Mouse (Mus musculus) hindbrain, embryonic 15.5 days (tissue): Measurements from ENCODE around the gene Slc35b2. TPM values are rescaled to one million over a fixed set of nuclear protein-coding genes. Genes with fewer than 3 reads are reported as not detected.
A peak's percentile ranks its signal among the peaks of the same experiment; 100 is the strongest.

Experiments used
- ATAC-seq: fragments of 200-750 bp; cut with Nextera tagmentation; 2 replicates; pipeline ENCODE4 v1.8.0; 2017; ENCODE audit warnings: low read depth, moderate number of reproducible peaks, moderate TSS enrichment; ENCODE audit not compliant: low FRiP score
- H3K27ac ChIP-seq: fragments of 300-500 bp; sonication (generic); replicated peaks from 2 replicates; pipeline ENCODE4 v1.5.1; 2015; ENCODE audit warnings: mild to moderate bottlenecking, inconsistent platforms
- H3K27me3 ChIP-seq: fragments of 300-500 bp; sonication (generic); 2 replicates; pipeline ENCODE4 v1.6.1; 2015; ENCODE audit warnings: control low read depth, inconsistent platforms
- H3K36me3 ChIP-seq: fragments of 300-500 bp; sonication (generic); 2 replicates; pipeline ENCODE4 v1.6.1; 2015; ENCODE audit warnings: control low read depth, inconsistent platforms
- H3K4me1 ChIP-seq: fragments of 300-500 bp; sonication (generic); replicated peaks from 2 replicates; pipeline ENCODE4 v1.6.1; 2015; ENCODE audit warnings: control low read depth, inconsistent platforms
- H3K4me2 ChIP-seq: fragments of 300-500 bp; sonication (generic); 2 replicates; pipeline ENCODE4 v1.6.1; 2015; ENCODE audit warnings: moderate library complexity, mild to moderate bottlenecking, inconsistent platforms
- H3K4me3 ChIP-seq: fragments of 300-500 bp; sonication (generic); 2 replicates; pipeline ENCODE4 v1.5.1; 2015; ENCODE audit warnings: mild to moderate bottlenecking, inconsistent platforms
- H3K9ac ChIP-seq: fragments of 300-500 bp; sonication (generic); 2 replicates; pipeline ENCODE4 v1.6.1; 2015; ENCODE audit warnings: inconsistent platforms
- H3K9me3 ChIP-seq: fragments of 300-500 bp; sonication (generic); 2 replicates; pipeline ENCODE4 v1.6.1; 2016; ENCODE audit warnings: control low read depth, inconsistent platforms
- WGBS: fragments of 180-500 bp; shearing (Covaris S2); methylation state at CpG from one replicate; pipeline ENCODE4 v1.1.7; 2015; 5-methylcytosine and 5-hydroxymethylcytosine counted together
- polyA plus RNA-seq: library from polyadenylated mRNA; unstranded; fragments of >200 nt; fragmentation: Nextera tagmentation; extraction: Ambion mirVana; gene quantifications from 2 replicates; pipeline ENCODE4 v1.2.1, GENCODE M21; 2015

Slc35b2 gene
- polyA plus RNA-seq, 1 experiment from 2014 or later, result 90.4 TPM

DNA sequence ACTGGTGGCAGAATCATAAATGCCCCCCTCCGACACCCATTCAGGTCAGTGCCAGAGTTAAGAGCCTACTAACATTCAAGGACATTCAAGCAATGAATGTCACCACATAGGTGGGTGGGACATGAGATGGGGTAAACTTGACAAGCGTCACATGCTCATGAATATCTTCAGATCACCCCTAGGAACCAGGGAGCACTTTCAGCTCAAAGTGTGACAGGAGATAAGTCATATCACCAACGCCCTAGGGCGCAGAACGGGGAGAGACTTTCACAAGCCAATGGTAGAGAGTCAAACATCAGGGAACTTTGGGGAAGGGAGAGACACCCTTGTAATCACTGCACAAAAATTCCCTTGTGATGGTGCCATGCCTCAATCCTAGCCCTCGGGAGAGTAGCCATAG, 18.5 kb downstream of the Slc35b2 start:
- Histone ChIP-seq H3K36me3 (no peaks in the 10 kb centered on the region), H3K27me3 (no peaks in the 10 kb centered on the region), H3K4me2 (no peak overlapping the region), H3K9me3 (no peaks in the 10 kb centered on the region), H3K27ac (no peak overlapping the region), H3K9ac (no peak overlapping the region), H3K4me1 (peaks cover 25% of the 10 kb centered on the region), H3K4me3 (no peak overlapping the region)
- no peak for ATAC-seq
- 92% methylated on average over 6 of the region's 6 CpGs for WGBS

DNA sequence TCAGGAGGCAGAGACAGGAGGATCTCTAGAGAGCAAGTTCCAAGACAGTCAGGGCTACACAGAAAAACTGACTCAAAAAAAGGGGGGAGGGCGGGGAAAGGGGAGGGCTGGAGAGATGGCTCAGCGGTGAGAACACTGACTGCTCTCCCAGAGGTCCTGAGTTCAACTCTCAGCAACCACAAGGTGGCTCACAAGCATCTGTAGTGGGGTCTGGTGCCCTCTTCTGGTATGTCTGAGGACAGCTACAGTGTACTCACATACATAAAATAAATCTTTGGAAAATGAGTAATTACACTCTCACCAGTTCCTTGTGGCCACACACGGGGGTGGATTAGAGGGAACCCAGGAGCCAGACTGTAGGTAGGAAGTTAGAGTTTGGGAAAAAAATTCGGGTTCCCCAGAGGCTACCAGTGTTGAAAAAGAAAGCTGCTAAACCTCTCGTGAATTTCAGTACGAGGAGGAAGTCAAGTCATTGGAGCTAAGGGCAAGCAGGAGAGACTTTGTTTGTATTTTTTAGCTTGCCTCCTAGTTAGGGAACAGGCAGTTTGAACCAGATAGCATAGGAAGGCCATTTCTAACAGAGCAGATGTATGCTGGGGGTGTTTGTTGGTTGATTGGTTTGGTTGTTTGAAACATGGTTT, 19.2 kb downstream of the Slc35b2 start:
- ATAC-seq, result no peak
- 70% methylated on average over 6 of the region's 6 CpGs for WGBS
- Histone ChIP-seq H3K4me3 (no peak overlapping the region), H3K9me3 (no peaks in the 10 kb centered on the region), H3K4me2 (no peak overlapping the region), H3K27ac (no peak overlapping the region), H3K9ac (no peak overlapping the region), H3K36me3 (no peaks in the 10 kb centered on the region), H3K4me1 (peaks cover 25% of the 10 kb centered on the region), H3K27me3 (no peaks in the 10 kb centered on the region)

GRCm38 (mm10) chr17:45584096-45584896, 20.6 kb downstream of the Slc35b2 start:
- H3K27ac ChIP-seq, result peak overlapping the region; percentile 73
- H3K9ac ChIP-seq, result no peak overlapping the region
- WGBS, result 40% methylated on average over 12 of the region's 12 CpGs
- H3K4me3 ChIP-seq, result no peak overlapping the region
- H3K36me3 ChIP-seq, result no peaks in the 10 kb centered on the region
- no peak overlapping the region for H3K4me2 ChIP-seq
- no peaks in the 10 kb centered on the region for H3K27me3 ChIP-seq
- H3K9me3 ChIP-seq, result no peaks in the 10 kb centered on the region
- ATAC-seq, result peak; percentile 78
- peaks cover 25% of the 10 kb centered on the region for H3K4me1 ChIP-seq

DNA sequence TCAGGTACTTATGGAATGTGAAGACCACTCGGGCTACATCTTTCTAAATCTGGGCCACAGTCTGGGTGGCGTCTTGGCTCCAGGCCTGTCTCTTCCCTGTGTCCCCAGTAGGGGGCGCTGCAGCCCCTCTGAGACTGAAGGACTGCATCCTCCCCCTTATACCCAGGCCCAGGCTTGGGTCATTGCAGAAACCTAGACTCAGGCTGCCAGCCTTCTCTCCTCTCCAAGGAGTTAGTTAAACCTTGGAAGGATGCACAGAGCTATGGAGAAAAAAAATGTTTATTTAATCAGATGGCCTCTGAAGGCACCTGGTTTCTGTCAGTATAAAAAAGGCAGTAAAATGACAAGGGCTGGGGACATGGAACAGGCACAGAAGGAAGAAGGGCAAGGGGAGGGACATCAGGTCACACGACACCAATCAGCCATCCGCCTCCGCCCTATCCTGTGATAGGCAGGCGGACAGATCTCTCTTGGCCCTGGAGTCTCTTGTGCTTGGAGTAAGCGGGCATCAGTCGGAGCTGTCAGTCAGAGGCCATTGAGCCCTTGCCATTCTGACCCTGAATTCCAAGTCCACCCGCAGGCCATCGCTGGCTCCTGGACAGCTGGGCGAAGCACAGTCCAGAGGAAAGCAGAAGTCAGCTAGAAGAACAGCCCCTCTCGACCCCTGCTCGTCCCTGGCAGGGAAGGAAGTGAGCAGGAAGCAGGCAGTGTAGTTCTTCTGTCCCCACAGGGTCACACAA, 21.4 kb downstream of the Slc35b2 start:
- Histone ChIP-seq H3K4me3 (no peak overlapping the region), H3K9ac (no peak overlapping the region), H3K27me3 (no peaks in the 10 kb centered on the region), H3K9me3 (no peaks in the 10 kb centered on the region), H3K36me3 (no peaks in the 10 kb centered on the region), H3K27ac (peak overlapping the region; percentile 73), H3K4me1 (peaks cover 25% of the 10 kb centered on the region), H3K4me2 (no peak overlapping the region)
- 29% methylated on average over 14 of the region's 14 CpGs for WGBS
- ATAC-seq, result peak; percentile 50

DNA sequence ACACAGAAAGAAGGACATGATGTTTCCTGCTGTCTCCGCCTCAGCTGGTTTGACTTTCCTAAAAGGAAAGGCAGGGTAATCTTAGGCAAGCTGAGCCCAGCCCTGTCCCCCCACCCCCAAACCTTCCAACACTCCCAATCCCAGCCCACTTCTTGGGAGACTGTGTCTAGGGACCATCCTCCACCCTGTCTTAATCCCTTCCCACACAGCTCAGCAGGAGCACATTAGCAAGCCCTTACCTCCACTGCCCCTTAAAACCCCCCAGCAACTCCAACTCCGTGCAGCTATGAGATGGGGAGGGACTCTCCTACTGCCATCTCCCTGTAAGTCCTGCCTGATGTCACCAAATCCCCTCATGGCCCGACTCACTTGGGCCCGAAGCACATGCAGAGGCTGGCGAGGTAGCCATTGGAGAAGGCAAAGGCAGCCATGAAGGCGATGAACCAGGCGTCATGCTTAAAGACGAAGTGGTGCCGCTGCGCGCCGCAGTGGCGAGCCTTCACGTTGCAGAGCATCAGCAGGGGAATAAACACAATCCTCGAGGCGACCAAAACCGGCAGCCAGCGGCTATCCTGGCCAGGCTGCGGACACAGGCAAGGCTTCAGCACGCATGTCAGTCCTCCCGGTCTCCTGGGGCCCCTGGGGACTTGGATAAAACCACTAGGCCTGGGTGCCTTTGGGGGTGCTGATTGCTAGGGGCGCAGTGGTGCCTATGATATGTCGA, 22.2 kb downstream of the Slc35b2 start:
- no peak overlapping the region for H3K4me3 ChIP-seq
- no peaks in the 10 kb centered on the region for H3K36me3 ChIP-seq
- 68% methylated on average over 23 of the region's 23 CpGs for WGBS
- no peaks in the 10 kb centered on the region for H3K27me3 ChIP-seq
- H3K9me3 ChIP-seq, result no peaks in the 10 kb centered on the region
- H3K4me2 ChIP-seq, result no peak overlapping the region
- H3K27ac ChIP-seq, result peak overlapping the region; percentile 73
- no peak for ATAC-seq
- H3K9ac ChIP-seq, result no peak overlapping the region
- H3K4me1 ChIP-seq, result peaks cover 24% of the 10 kb centered on the region

DNA sequence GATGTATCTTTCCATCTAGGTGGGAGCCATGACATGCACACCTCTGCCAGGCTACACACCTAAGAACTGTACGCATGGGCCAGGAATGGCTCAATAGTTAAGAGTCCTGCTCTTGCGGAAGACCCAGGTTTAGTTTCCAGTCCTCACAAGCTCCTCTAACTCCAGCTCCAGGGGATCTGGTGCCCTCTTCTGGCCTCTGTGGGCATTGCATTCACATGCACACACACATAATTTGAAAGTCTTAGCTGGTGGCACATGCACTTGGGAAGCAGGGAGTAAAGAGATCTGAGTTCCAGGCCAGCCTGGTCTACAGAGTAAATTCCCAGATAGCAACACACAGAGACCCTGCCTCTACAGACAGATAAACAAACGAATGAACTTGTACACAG, 22.8 kb downstream of the Slc35b2 start:
- Histone ChIP-seq H3K36me3 (no peaks in the 10 kb centered on the region), H3K4me2 (no peak overlapping the region), H3K9ac (no peak overlapping the region), H3K9me3 (no peaks in the 10 kb centered on the region), H3K27me3 (no peaks in the 10 kb centered on the region), H3K27ac (no peak overlapping the region), H3K4me1 (peaks cover 22% of the 10 kb centered on the region), H3K4me3 (no peak overlapping the region)
- 95% methylated on average over 3 of the region's 3 CpGs for whole genome bisulfite sequencing
- no peak for ATAC-seq

DNA sequence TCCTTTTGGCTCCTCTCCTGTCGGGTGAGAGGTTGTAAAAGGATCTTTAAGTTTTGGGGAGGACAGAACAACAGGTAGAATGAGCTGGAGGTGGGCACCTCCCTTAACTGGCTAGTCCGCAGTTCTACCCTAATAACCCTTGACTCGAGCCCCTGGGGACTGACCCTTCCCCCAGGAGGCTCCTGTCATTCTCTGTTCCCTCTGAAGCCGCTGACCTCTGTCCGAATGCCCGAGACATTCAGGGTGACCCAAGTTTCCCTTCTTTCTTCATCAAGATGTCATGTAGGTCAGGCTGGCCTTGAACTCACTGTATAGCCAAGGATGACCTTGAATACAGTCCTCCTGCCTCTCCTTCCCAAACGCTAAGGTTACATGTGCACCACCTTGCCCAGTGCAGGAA, 24.7 kb downstream of the Slc35b2 start:
- Histone ChIP-seq H3K27ac (no peak overlapping the region), H3K9me3 (no peaks in the 10 kb centered on the region), H3K4me1 (peaks cover 32% of the 10 kb centered on the region), H3K4me2 (no peak overlapping the region), H3K36me3 (no peaks in the 10 kb centered on the region), H3K9ac (no peak overlapping the region), H3K4me3 (no peak overlapping the region), H3K27me3 (no peaks in the 10 kb centered on the region)
- ATAC-seq, result no peak
- 92% methylated on average over 7 of the region's 7 CpGs for WGBS

DNA sequence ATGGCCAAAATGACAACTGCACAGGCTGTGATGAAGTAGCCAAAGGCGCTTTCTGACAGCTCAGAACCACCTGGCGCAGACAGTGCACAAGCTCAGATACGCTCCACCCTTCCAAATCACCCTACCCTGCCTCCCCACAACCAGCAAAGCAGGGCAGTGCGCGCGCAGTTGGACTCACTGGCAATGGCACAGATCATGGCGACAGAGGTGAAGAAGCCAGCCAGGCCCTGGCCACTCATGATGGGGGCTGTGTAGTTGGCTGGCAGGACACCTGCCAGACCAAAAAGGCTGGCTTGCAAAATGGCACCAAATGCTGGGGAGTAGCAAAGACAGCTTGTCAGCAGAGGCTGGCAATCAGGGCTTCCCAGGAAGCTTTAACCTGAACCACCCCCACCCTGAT, 25.6 kb downstream of the Slc35b2 start:
- Histone ChIP-seq H3K4me2 (no peak overlapping the region), H3K9ac (no peak overlapping the region), H3K36me3 (no peaks in the 10 kb centered on the region), H3K4me3 (no peak overlapping the region), H3K27me3 (no peaks in the 10 kb centered on the region), H3K9me3 (no peaks in the 10 kb centered on the region), H3K27ac (no peak overlapping the region), H3K4me1 (peaks cover 39% of the 10 kb centered on the region)
- WGBS, result over 99% methylated on average over 7 of the region's 7 CpGs
- ATAC-seq, result no peak

DNA sequence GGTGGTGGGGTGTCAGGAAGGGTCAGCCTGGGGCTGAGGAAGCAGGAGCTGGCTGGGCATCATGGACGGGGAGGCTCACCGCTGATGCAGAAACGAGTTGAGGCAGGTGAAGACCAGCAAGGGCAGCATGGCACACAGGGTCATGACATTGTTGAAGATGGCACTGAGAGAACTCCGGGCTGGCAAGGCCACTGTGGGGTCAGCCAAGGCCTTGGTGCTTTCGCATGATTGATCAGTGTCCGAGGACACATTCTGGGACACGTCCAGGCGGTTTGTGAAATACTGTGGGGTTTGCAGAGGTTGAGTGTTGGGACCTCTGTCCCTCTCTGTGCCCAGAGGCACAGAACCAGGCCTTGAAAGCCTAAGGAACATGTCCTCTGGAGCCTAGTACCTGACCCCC, 26.2 kb downstream of the Slc35b2 start:
- H3K27ac ChIP-seq, result no peak overlapping the region
- ATAC-seq, result no peak
- H3K9me3 ChIP-seq, result no peaks in the 10 kb centered on the region
- peaks cover 39% of the 10 kb centered on the region for H3K4me1 ChIP-seq
- H3K27me3 ChIP-seq, result no peaks in the 10 kb centered on the region
- WGBS, result 89% methylated on average over 8 of the region's 8 CpGs
- no peak overlapping the region for H3K4me2 ChIP-seq
- no peaks in the 10 kb centered on the region for H3K36me3 ChIP-seq
- no peak overlapping the region for H3K9ac ChIP-seq
- H3K4me3 ChIP-seq, result no peak overlapping the region

DNA sequence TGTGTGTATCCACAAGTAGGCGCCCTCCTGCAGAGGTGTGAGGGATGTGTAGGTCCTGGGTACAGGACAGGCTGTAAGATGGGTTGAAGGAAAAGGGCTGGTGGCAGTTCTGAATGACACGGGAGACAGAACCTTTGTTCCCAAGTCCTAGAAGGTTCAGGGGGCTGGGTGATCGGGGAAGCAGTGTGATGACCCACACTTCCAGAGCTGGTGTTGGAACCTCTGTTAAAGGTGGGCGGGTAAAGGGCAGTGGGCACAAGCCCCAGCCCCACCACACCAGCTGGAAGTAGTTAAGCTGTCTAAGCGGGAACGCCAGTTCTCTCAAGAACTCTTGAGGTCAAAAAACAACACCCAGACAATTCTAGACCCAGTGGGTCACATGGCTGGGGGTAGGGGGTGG, 26.7 kb downstream of the Slc35b2 start:
- WGBS, result 91% methylated on average over 6 of the region's 6 CpGs
- no peak for ATAC-seq
- no peak overlapping the region for H3K27ac ChIP-seq
- no peaks in the 10 kb centered on the region for H3K9me3 ChIP-seq
- peaks cover 39% of the 10 kb centered on the region for H3K4me1 ChIP-seq
- no peak overlapping the region for H3K9ac ChIP-seq
- H3K36me3 ChIP-seq, result no peaks in the 10 kb centered on the region
- no peak overlapping the region for H3K4me2 ChIP-seq
- no peaks in the 10 kb centered on the region for H3K27me3 ChIP-seq
- no peak overlapping the region for H3K4me3 ChIP-seq

- no peak; the same call in 1 of the 2 replicates for ATAC-seq
- peaks cover 49% of the 10 kb centered on the region for H3K4me1 ChIP-seq
- no peaks in the 10 kb centered on the region for H3K36me3 ChIP-seq
- H3K9ac ChIP-seq, result no peak overlapping the region
- peak overlapping the region; percentile 30 for H3K4me2 ChIP-seq
- no peaks in the 10 kb centered on the region for H3K9me3 ChIP-seq
- no peak overlapping the region for H3K4me3 ChIP-seq
- 52% methylated on average over 16 of the region's 16 CpGs for WGBS
- no peak overlapping the region for H3K27ac ChIP-seq
- H3K27me3 ChIP-seq, result no peaks in the 10 kb centered on the region
These were observed 28.3 kb downstream of the Slc35b2 start for GRCm38 (mm10) chr17:45591701-45592605.
